15 mouse cellular contexts compared by ENCODE assay signal in the genomic region with DNA sequence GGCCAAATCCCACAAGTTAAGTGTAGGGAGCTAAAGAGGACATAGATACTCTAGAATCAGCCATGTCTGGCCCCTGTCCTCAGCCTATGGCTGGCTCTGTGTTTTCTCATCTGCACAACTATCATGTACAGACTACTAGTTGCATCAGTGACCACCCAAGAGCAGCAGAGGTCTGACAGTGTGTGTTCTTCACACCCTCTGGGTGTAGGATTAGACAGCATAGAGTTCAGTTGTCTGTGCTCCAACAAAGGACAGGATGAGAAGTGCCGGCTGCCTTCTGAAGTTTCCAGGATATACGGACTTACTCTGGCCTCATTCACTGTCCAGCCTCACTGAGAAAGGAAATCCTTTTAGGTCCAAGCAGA.
DNase-seq lines count a peak whose midpoint lies in the region; ATAC-seq and TF ChIP-seq lines count a peak whose summit lies in the region.
"Had no signal": no experiment of that assay in that cellular context is flagged by ENCODE, and none has a peak within 500 bp of the region (broad histone marks: within the 10 kb centered on the region; RNA-seq: fewer than 3 reads in every experiment).

No protein-coding gene starts in this region.

- H3K4me3 ChIP-seq in kidney, embryonic 14.5 days (ENCODE audit: low read length), result no peak overlapping the region
- H3K4me3 ChIP-seq in lung, postnatal 0 days (ENCODE audit: low read depth, low read length), result no peak overlapping the region
- H3K4me3 ChIP-seq in macrophage (ENCODE audit: inconsistent target), result no peak overlapping the region
- H3K4me3 ChIP-seq: forebrain, embryonic 15.5 days; heart, embryonic 10.5 days; hindbrain, embryonic 12.5 days; liver, embryonic 13.5 days had no signal

- H3K4me2 ChIP-seq in kidney, embryonic 14.5 days (replicated peaks; ENCODE audit: low read depth, low read length), result no peak overlapping the region
- H3K4me2 ChIP-seq in lung, postnatal 0 days (replicated peaks; ENCODE audit: low read depth, low read length), result no peak overlapping the region
- H3K4me2 ChIP-seq: forebrain, embryonic 15.5 days; hindbrain, embryonic 12.5 days; liver, embryonic 13.5 days had no signal

- H3K4me1 ChIP-seq in kidney, embryonic 14.5 days (ENCODE audit: control insufficient read depth, insufficient read depth, low read length), result no peaks in the 10 kb centered on the region
- H3K4me1 ChIP-seq in lung, postnatal 0 days (ENCODE audit: insufficient read depth, low read depth, low read length), result no peaks in the 10 kb centered on the region
- H3K4me1 ChIP-seq: forebrain, embryonic 15.5 days; heart, embryonic 10.5 days; hindbrain, embryonic 12.5 days; liver, embryonic 13.5 days had no signal

- H3K27ac ChIP-seq in kidney, embryonic 14.5 days (ENCODE audit: low read depth, low read length), result peak overlapping the region; percentile 13; the same call in 1 of the 2 replicates
- H3K27ac ChIP-seq in lung, postnatal 0 days (ENCODE audit: low read length), result no peak overlapping the region
- H3K27ac ChIP-seq in macrophage, result peak overlapping the region; percentile 89
- H3K27ac ChIP-seq: forebrain, embryonic 15.5 days; heart, embryonic 10.5 days; hindbrain, embryonic 12.5 days; liver, embryonic 13.5 days had no signal

- no peaks in the 10 kb centered on the region for H3K36me3 ChIP-seq in kidney, embryonic 14.5 days (ENCODE audit: control insufficient read depth, insufficient read depth, low read length)
- no peaks in the 10 kb centered on the region for H3K36me3 ChIP-seq in lung, postnatal 0 days (ENCODE audit: insufficient read depth, low read length)
- no peaks in the 10 kb centered on the region for H3K36me3 ChIP-seq in macrophage (ENCODE audit: inconsistent target)
- H3K36me3 ChIP-seq: forebrain, embryonic 15.5 days; heart, embryonic 10.5 days; hindbrain, embryonic 12.5 days; liver, embryonic 13.5 days had no signal

- DNase-seq in kidney, postnatal 36 days, result no peak
- peak; percentile 16 for DNase-seq in lung, postnatal 0 days (ENCODE audit: low spot score)
- no peak for DNase-seq in lung, adult 18-20 months
- DNase-seq in Muller cell, postnatal 12 days (ENCODE audit: inconsistent ontology term), result no peak
- DNase-seq: adrenal gland, postnatal 36 days; cerebellum, postnatal 36 days; liver, embryonic 13.5 days; thymus, adult 2 months had no signal

- peak; percentile 75 for ATAC-seq in kidney, embryonic 14.5 days (ENCODE audit: low FRiP score, low TSS enrichment)
- ATAC-seq in lung, postnatal 0 days, result no peak
- no peak for ATAC-seq in granulocyte monocyte progenitor cell, adult 5-6 weeks (replicated peaks; ENCODE audit: poor library complexity, severe bottlenecking)
- ATAC-seq: activated CD4-positive, CD25-positive, alpha-beta regulatory T cell, adult 4 months; forebrain, embryonic 15.5 days had no signal

- no peaks in the 10 kb centered on the region for H3K27me3 ChIP-seq in kidney, embryonic 14.5 days (ENCODE audit: control insufficient read depth, insufficient read depth, low read length)
- no peaks in the 10 kb centered on the region for H3K27me3 ChIP-seq in lung, postnatal 0 days (replicated peaks; ENCODE audit: insufficient read depth, low read length)
- H3K27me3 ChIP-seq: forebrain, embryonic 15.5 days; hindbrain, embryonic 12.5 days; liver, embryonic 13.5 days had no signal

- no peaks in the 10 kb centered on the region for H3K9me3 ChIP-seq in kidney, embryonic 14.5 days (ENCODE audit: control insufficient read depth, low read length)
- no peaks in the 10 kb centered on the region for H3K9me3 ChIP-seq in lung, postnatal 0 days (ENCODE audit: low read length)
- H3K9me3 ChIP-seq: forebrain, embryonic 15.5 days; heart, embryonic 10.5 days; hindbrain, embryonic 12.5 days; liver, embryonic 13.5 days had no signal

- H3K9ac ChIP-seq in kidney, embryonic 14.5 days (ENCODE audit: low read depth, low read length), result no peak overlapping the region
- no peak overlapping the region for H3K9ac ChIP-seq in lung, postnatal 0 days (replicated peaks; ENCODE audit: low read depth)
- H3K9ac ChIP-seq: forebrain, embryonic 15.5 days; hindbrain, embryonic 12.5 days; liver, embryonic 13.5 days had no signal

- 27% methylated on average over 2 of the region's 2 CpGs for WGBS in kidney, embryonic 14.5 days
- WGBS in lung, postnatal 0 days, result 45% methylated on average over 2 of the region's 2 CpGs
- WGBS in macrophage (ENCODE audit: missing documents), result 93% methylated on average over 2 of the region's 2 CpGs

- TF ChIP-seq EP300 in lung, postnatal 0 days (IDR thresholded peaks at IDR 0.05), result no peak

- H3K79me2 ChIP-seq in macrophage (ENCODE audit: inconsistent target), result no peaks in the 10 kb centered on the region

- TF ChIP-seq CTCF in lung, postnatal 0 days (IDR thresholded peaks at IDR 0.05), result no peak
